Comparison of ENCODE assay signal across 19 mouse cellular contexts in the genomic region with DNA sequence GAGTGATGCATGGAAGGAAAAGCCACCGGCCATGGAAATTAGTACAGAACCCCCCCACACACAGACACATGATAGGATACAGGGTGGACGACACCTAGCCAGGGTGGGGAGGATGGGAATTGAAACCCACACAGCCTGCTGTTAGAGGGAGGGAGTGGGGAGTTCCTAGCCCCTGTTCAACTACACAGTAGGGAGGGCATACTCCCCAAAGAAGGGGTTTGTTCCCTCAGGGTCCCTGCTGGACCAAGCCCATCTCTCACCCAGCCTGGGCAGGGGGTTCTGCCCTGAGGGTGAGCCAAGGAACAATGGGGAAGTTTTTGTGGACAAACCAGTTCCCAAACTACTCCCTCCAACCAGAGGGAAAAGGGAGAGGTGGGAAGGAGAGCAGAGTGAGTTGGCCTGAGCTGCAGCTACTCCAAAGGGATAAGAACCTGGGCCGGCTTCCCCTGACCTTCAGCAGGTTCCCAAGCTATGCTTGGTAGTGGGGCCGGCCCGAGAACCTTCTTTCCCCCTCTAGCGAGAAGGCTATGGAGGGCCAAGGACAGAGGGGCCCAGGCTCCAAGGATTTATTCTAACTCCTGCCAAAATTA. TPM values are rescaled to one million over a fixed set of nuclear protein-coding genes. Genes with fewer than 3 reads are reported as not detected.
DNase-seq lines count a peak whose midpoint lies in the region; ATAC-seq and TF ChIP-seq lines count a peak whose summit lies in the region.
"Had no signal": no experiment of that assay in that cellular context is flagged by ENCODE, and none has a peak within 500 bp of the region (broad histone marks: within the 10 kb centered on the region; RNA-seq: fewer than 3 reads in every experiment).

No protein-coding gene starts in this region.

- H3K27ac ChIP-seq in hindbrain, embryonic 13.5 days = 0 out of 2 replicates have a peak overlapping the region, but pooled peaks have one; percentile 5
- H3K27ac ChIP-seq in hindbrain, embryonic 14.5 days = no peak overlapping the region
- H3K27ac ChIP-seq in midbrain, embryonic 13.5 days = peak overlapping the region; percentile 19; the same call in 1 of the 2 replicates
- no peak overlapping the region for H3K27ac ChIP-seq in midbrain, postnatal 0 days (ENCODE audit: low read depth, low read length)
- H3K27ac ChIP-seq in embryonic facial prominence, embryonic 15.5 days (replicated peaks) = 0 out of 2 replicates have a peak overlapping the region, but pooled peaks have one; percentile 34
- H3K27ac ChIP-seq in neural tube, embryonic 15.5 days (replicated peaks) = peak overlapping the region; percentile 23; the same call in 1 of the 2 replicates
- H3K27ac ChIP-seq: lung, embryonic 15.5 days; macrophage had no signal

- no peaks in the 10 kb centered on the region for H3K27me3 ChIP-seq in hindbrain, embryonic 13.5 days
- no peaks in the 10 kb centered on the region for H3K27me3 ChIP-seq in hindbrain, embryonic 14.5 days (ENCODE audit: control insufficient read depth, insufficient read depth, low read length)
- no peaks in the 10 kb centered on the region for H3K27me3 ChIP-seq in midbrain, embryonic 13.5 days
- no peaks in the 10 kb centered on the region for H3K27me3 ChIP-seq in midbrain, postnatal 0 days (ENCODE audit: insufficient read depth, low read length)
- H3K27me3 ChIP-seq in embryonic facial prominence, embryonic 15.5 days = no peaks in the 10 kb centered on the region
- H3K27me3 ChIP-seq in neural tube, embryonic 15.5 days (replicated peaks) = no peaks in the 10 kb centered on the region
- H3K27me3 ChIP-seq: lung, embryonic 15.5 days had no signal

- ATAC-seq in hindbrain, embryonic 13.5 days (ENCODE audit: low FRiP score) = no peak
- no peak for ATAC-seq in hindbrain, embryonic 14.5 days (ENCODE audit: low FRiP score)
- ATAC-seq in midbrain, embryonic 13.5 days = no peak
- ATAC-seq in midbrain, postnatal 0 days (ENCODE audit: low FRiP score) = no peak
- ATAC-seq in embryonic facial prominence, embryonic 15.5 days (ENCODE audit: insufficient number of reproducible peaks, low FRiP score, low TSS enrichment, low read depth) = no peak
- ATAC-seq in neural tube, embryonic 15.5 days (ENCODE audit: low FRiP score) = no peak
- ATAC-seq: hindbrain, embryonic 16.5 days; intestine, postnatal 0 days had no signal

- no peak for TF ChIP-seq CTCF in midbrain, postnatal 0 days (IDR thresholded peaks at IDR 0.05)

- no peak for DNase-seq in hindbrain, embryonic 14.5 days (ENCODE audit: low spot score)
- no peak for DNase-seq in midbrain, postnatal 0 days (ENCODE audit: low spot score)
- no peak for DNase-seq in retina, embryonic 14.5 days (ENCODE audit: low spot score)
- DNase-seq: adrenal gland, adult 2 months; cerebellum, postnatal 36 days; kidney, postnatal 25 days; layer of hippocampus, adult 9-11 months; thymus, adult 18-20 months had no signal

- 58% methylated on average over 6 of the region's 6 CpGs for WGBS in hindbrain, embryonic 13.5 days
- WGBS in hindbrain, embryonic 14.5 days = 54% methylated on average over 6 of the region's 6 CpGs
- 57% methylated on average over 6 of the region's 6 CpGs for WGBS in midbrain, embryonic 13.5 days
- WGBS in midbrain, postnatal 0 days = 57% methylated on average over 6 of the region's 6 CpGs
- 41% methylated on average over 6 of the region's 6 CpGs for WGBS in embryonic facial prominence, embryonic 15.5 days
- 65% methylated on average over 6 of the region's 6 CpGs for WGBS in neural tube, embryonic 15.5 days

- peaks cover 73% of the 10 kb centered on the region for H3K36me3 ChIP-seq in hindbrain, embryonic 13.5 days
- H3K36me3 ChIP-seq in hindbrain, embryonic 14.5 days (replicated peaks; ENCODE audit: control insufficient read depth, insufficient read depth) = peaks cover 73% of the 10 kb centered on the region
- H3K36me3 ChIP-seq in midbrain, embryonic 13.5 days = peaks cover 72% of the 10 kb centered on the region
- peaks cover 51% of the 10 kb centered on the region for H3K36me3 ChIP-seq in midbrain, postnatal 0 days (ENCODE audit: insufficient read depth, low read length)
- peaks cover 67% of the 10 kb centered on the region for H3K36me3 ChIP-seq in embryonic facial prominence, embryonic 15.5 days
- peaks cover 61% of the 10 kb centered on the region for H3K36me3 ChIP-seq in neural tube, embryonic 15.5 days

- H3K4me3 ChIP-seq in hindbrain, embryonic 13.5 days = no peak overlapping the region
- no peak overlapping the region for H3K4me3 ChIP-seq in hindbrain, embryonic 14.5 days (replicated peaks; ENCODE audit: low read length)
- H3K4me3 ChIP-seq in midbrain, embryonic 13.5 days (replicated peaks) = no peak overlapping the region
- no peak overlapping the region for H3K4me3 ChIP-seq in midbrain, postnatal 0 days (ENCODE audit: low read depth, low read length)
- H3K4me3 ChIP-seq in embryonic facial prominence, embryonic 15.5 days (replicated peaks) = no peak overlapping the region
- H3K4me3 ChIP-seq in neural tube, embryonic 15.5 days (replicated peaks) = no peak overlapping the region
- H3K4me3 ChIP-seq: gastrocnemius, adult 2 months; lung, embryonic 15.5 days had no signal

- H3K9ac ChIP-seq in hindbrain, embryonic 13.5 days = no peak overlapping the region
- no peak overlapping the region for H3K9ac ChIP-seq in hindbrain, embryonic 14.5 days
- peak overlapping the region; percentile 16; the same call in 1 of the 2 replicates for H3K9ac ChIP-seq in midbrain, embryonic 13.5 days (replicated peaks)
- H3K9ac ChIP-seq in midbrain, postnatal 0 days (replicated peaks; ENCODE audit: low read length, poor library complexity, severe bottlenecking) = no peak overlapping the region
- H3K9ac ChIP-seq in embryonic facial prominence, embryonic 15.5 days = no peak overlapping the region
- H3K9ac ChIP-seq in neural tube, embryonic 15.5 days (replicated peaks) = no peak overlapping the region
- H3K9ac ChIP-seq: lung, embryonic 15.5 days had no signal

- H3K9me3 ChIP-seq in hindbrain, embryonic 13.5 days = no peaks in the 10 kb centered on the region
- H3K9me3 ChIP-seq in hindbrain, embryonic 14.5 days (ENCODE audit: control insufficient read depth, low read length) = no peaks in the 10 kb centered on the region
- no peaks in the 10 kb centered on the region for H3K9me3 ChIP-seq in midbrain, embryonic 13.5 days
- H3K9me3 ChIP-seq in midbrain, postnatal 0 days (ENCODE audit: low read length) = no peaks in the 10 kb centered on the region
- no peaks in the 10 kb centered on the region for H3K9me3 ChIP-seq in embryonic facial prominence, embryonic 15.5 days (replicated peaks)
- no peaks in the 10 kb centered on the region for H3K9me3 ChIP-seq in neural tube, embryonic 15.5 days (replicated peaks)
- H3K9me3 ChIP-seq: lung, embryonic 15.5 days had no signal

- peaks cover 43% of the 10 kb centered on the region for H3K4me1 ChIP-seq in hindbrain, embryonic 13.5 days (replicated peaks)
- peaks cover 17% of the 10 kb centered on the region for H3K4me1 ChIP-seq in hindbrain, embryonic 14.5 days (replicated peaks; ENCODE audit: control insufficient read depth, insufficient read depth, low read length)
- H3K4me1 ChIP-seq in midbrain, embryonic 13.5 days (replicated peaks) = peaks cover 45% of the 10 kb centered on the region
- peaks cover 8% of the 10 kb centered on the region; the same call in 1 of the 2 replicates for H3K4me1 ChIP-seq in midbrain, postnatal 0 days (ENCODE audit: insufficient read depth, low read length)
- peaks cover 29% of the 10 kb centered on the region for H3K4me1 ChIP-seq in embryonic facial prominence, embryonic 15.5 days
- H3K4me1 ChIP-seq in neural tube, embryonic 15.5 days = peaks cover 44% of the 10 kb centered on the region

- H3K4me2 ChIP-seq in hindbrain, embryonic 13.5 days = no peak overlapping the region
- H3K4me2 ChIP-seq in hindbrain, embryonic 14.5 days (replicated peaks) = no peak overlapping the region
- no peak overlapping the region for H3K4me2 ChIP-seq in midbrain, embryonic 13.5 days (replicated peaks)
- H3K4me2 ChIP-seq in midbrain, postnatal 0 days (ENCODE audit: low read depth, low read length, poor library complexity, severe bottlenecking) = no peak overlapping the region
- no peak overlapping the region for H3K4me2 ChIP-seq in embryonic facial prominence, embryonic 15.5 days (replicated peaks)
- no peak overlapping the region for H3K4me2 ChIP-seq in neural tube, embryonic 15.5 days
- H3K4me2 ChIP-seq: lung, embryonic 15.5 days had no signal

RNA-seq across cellular contexts. Expression of gene Tmub2, which starts 4.9 kb away (rescaled TPM):
- polyA plus RNA-seq in hindbrain, embryonic 13.5 days (2015; fragmentation: Nextera tagmentation; extraction: Ambion mirVana) = 81.3 and 82.8 TPM in 2 replicates
- 74.3 and 77.8 TPM in 2 replicates for polyA plus RNA-seq in hindbrain, embryonic 14.5 days (2014; fragmentation: Nextera tagmentation; extraction: Ambion mirVana)
- 79.0 and 83.4 TPM in 2 replicates for polyA plus RNA-seq in midbrain, embryonic 13.5 days (2015; fragmentation: Nextera tagmentation; extraction: Ambion mirVana)
- total RNA-seq in midbrain, postnatal 0 days (2014; rRNA removed) = 80.5 and 90.8 TPM in 2 replicates
- 65.4 and 73.9 TPM in 2 replicates for polyA plus RNA-seq in midbrain, postnatal 0 days (2015; fragmentation: Nextera tagmentation; extraction: Ambion mirVana)
- polyA plus RNA-seq in embryonic facial prominence, embryonic 15.5 days (2015; fragmentation: Nextera tagmentation; extraction: Ambion mirVana) = 58.3 and 59.5 TPM in 2 replicates
- 79.8 and 83.7 TPM in 2 replicates for polyA plus RNA-seq in neural tube, embryonic 15.5 days (2015; fragmentation: Nextera tagmentation; extraction: Ambion mirVana)

RNA-seq across cellular contexts. Expression of gene Atxn7l3, which starts 6.8 kb away (rescaled TPM):
- 29.2 and 29.9 TPM in 2 replicates for polyA plus RNA-seq in hindbrain, embryonic 13.5 days (2015; fragmentation: Nextera tagmentation; extraction: Ambion mirVana)
- polyA plus RNA-seq in hindbrain, embryonic 14.5 days (2014; fragmentation: Nextera tagmentation; extraction: Ambion mirVana) = 37.3 and 37.5 TPM in 2 replicates
- 28.4 and 30.1 TPM in 2 replicates for polyA plus RNA-seq in midbrain, embryonic 13.5 days (2015; fragmentation: Nextera tagmentation; extraction: Ambion mirVana)
- 166 and 169 TPM in 2 replicates for total RNA-seq in midbrain, postnatal 0 days (2014; rRNA removed)
- 25.4 and 26.5 TPM in 2 replicates for polyA plus RNA-seq in midbrain, postnatal 0 days (2015; fragmentation: Nextera tagmentation; extraction: Ambion mirVana)
- polyA plus RNA-seq in embryonic facial prominence, embryonic 15.5 days (2015; fragmentation: Nextera tagmentation; extraction: Ambion mirVana) = 18.4 and 20.0 TPM in 2 replicates
- polyA plus RNA-seq in neural tube, embryonic 15.5 days (2015; fragmentation: Nextera tagmentation; extraction: Ambion mirVana) = 27.2 and 28.1 TPM in 2 replicates

RNA-seq across cellular contexts. Expression of gene Asb16, which starts 21.1 kb away (rescaled TPM):
- not detected in 2 replicates for polyA plus RNA-seq in hindbrain, embryonic 13.5 days (2015; fragmentation: Nextera tagmentation; extraction: Ambion mirVana)
- 0.07 and 0.18 TPM in 2 replicates for polyA plus RNA-seq in hindbrain, embryonic 14.5 days (2014; fragmentation: Nextera tagmentation; extraction: Ambion mirVana)
- not detected in 2 replicates for polyA plus RNA-seq in midbrain, embryonic 13.5 days (2015; fragmentation: Nextera tagmentation; extraction: Ambion mirVana)
- 2.3 and 2.5 TPM in 2 replicates for total RNA-seq in midbrain, postnatal 0 days (2014; rRNA removed)
- 0.28 and 0.32 TPM in 2 replicates for polyA plus RNA-seq in midbrain, postnatal 0 days (2015; fragmentation: Nextera tagmentation; extraction: Ambion mirVana)
- polyA plus RNA-seq in embryonic facial prominence, embryonic 15.5 days (2015; fragmentation: Nextera tagmentation; extraction: Ambion mirVana) = 0.12 and 0.26 TPM in 2 replicates
- 0.10 and 0.12 TPM in 2 replicates for polyA plus RNA-seq in neural tube, embryonic 15.5 days (2015; fragmentation: Nextera tagmentation; extraction: Ambion mirVana)
- total RNA-seq: monocyte, adult 5-6 weeks had no signal
- polyA plus RNA-seq: macrophage had no signal

RNA-seq across cellular contexts. Expression of gene Ubtf, which starts 29.9 kb away (rescaled TPM):
- 77.1 and 82.7 TPM in 2 replicates for polyA plus RNA-seq in hindbrain, embryonic 13.5 days (2015; fragmentation: Nextera tagmentation; extraction: Ambion mirVana)
- 70.0 and 76.0 TPM in 2 replicates for polyA plus RNA-seq in hindbrain, embryonic 14.5 days (2014; fragmentation: Nextera tagmentation; extraction: Ambion mirVana)
- polyA plus RNA-seq in midbrain, embryonic 13.5 days (2015; fragmentation: Nextera tagmentation; extraction: Ambion mirVana) = 85.2 and 90.3 TPM in 2 replicates
- total RNA-seq in midbrain, postnatal 0 days (2014; rRNA removed) = 64.3 and 71.4 TPM in 2 replicates
- 56.3 and 64.3 TPM in 2 replicates for polyA plus RNA-seq in midbrain, postnatal 0 days (2015; fragmentation: Nextera tagmentation; extraction: Ambion mirVana)
- 86.6 and 87.3 TPM in 2 replicates for polyA plus RNA-seq in embryonic facial prominence, embryonic 15.5 days (2015; fragmentation: Nextera tagmentation; extraction: Ambion mirVana)
- 68.9 and 79.5 TPM in 2 replicates for polyA plus RNA-seq in neural tube, embryonic 15.5 days (2015; fragmentation: Nextera tagmentation; extraction: Ambion mirVana)

RNA-seq across cellular contexts. Expression of gene BC030867, which starts 40.9 kb away (rescaled TPM):
- polyA plus RNA-seq in hindbrain, embryonic 13.5 days (2015; fragmentation: Nextera tagmentation; extraction: Ambion mirVana) = 3.8 TPM in 2 replicates
- 1.8 and 2.9 TPM in 2 replicates for polyA plus RNA-seq in hindbrain, embryonic 14.5 days (2014; fragmentation: Nextera tagmentation; extraction: Ambion mirVana)
- polyA plus RNA-seq in midbrain, embryonic 13.5 days (2015; fragmentation: Nextera tagmentation; extraction: Ambion mirVana) = 4.6 and 5.6 TPM in 2 replicates
- total RNA-seq in midbrain, postnatal 0 days (2014; rRNA removed) = 2.1 TPM in 2 replicates
- polyA plus RNA-seq in midbrain, postnatal 0 days (2015; fragmentation: Nextera tagmentation; extraction: Ambion mirVana) = 0.53 and 0.60 TPM in 2 replicates
- polyA plus RNA-seq in embryonic facial prominence, embryonic 15.5 days (2015; fragmentation: Nextera tagmentation; extraction: Ambion mirVana) = 13.6 and 16.0 TPM in 2 replicates
- 2.2 and 5.1 TPM in 2 replicates for polyA plus RNA-seq in neural tube, embryonic 15.5 days (2015; fragmentation: Nextera tagmentation; extraction: Ambion mirVana)
- total RNA-seq: gastrocnemius, adult 2 months; liver, adult 2 months; monocyte, adult 5-6 weeks had no signal

Comparison
In these comparisons a context has a peak if more than half of its experiments do, and no peak if none do; other contexts are left out.
1. H3K27ac ChIP-seq: peak in hindbrain, embryonic 13.5 days (single experiment), midbrain, embryonic 13.5 days (single experiment), embryonic facial prominence, embryonic 15.5 days (single experiment) and neural tube, embryonic 15.5 days (single experiment); none in hindbrain, embryonic 14.5 days (single experiment) and midbrain, postnatal 0 days (single experiment).